Mouse (Mus musculus): ENCODE data around the gene Tmem247. TPM values are rescaled to one million over a fixed set of nuclear protein-coding genes. Genes with fewer than 3 reads are reported as not detected.

Gene Tmem247
- polyA plus RNA-seq, 2 experiments: not detected

GRCm38 (mm10) chr17:86880056-86880455, 37.1 kb upstream of the Tmem247 start:
- H3K4me1 ChIP-seq (replicated peaks; ENCODE audit: control insufficient read depth in 2 of 2, insufficient read depth in 2 of 2, low read length in 1 of 2): peaks cover 0 to 10% of the 10 kb centered on the region in 2 experiments; a peak in 2 of 4 replicates
- no peak overlapping the region for H3K9ac ChIP-seq (replicated peaks)
- no peaks in the 10 kb centered on the region for H3K36me3 ChIP-seq (replicated peaks; ENCODE audit: control insufficient read depth, insufficient read depth, low read depth)
- H3K27me3 ChIP-seq (ENCODE audit: control insufficient read depth, insufficient read depth, low read length): no peaks in the 10 kb centered on the region
- no peak for DNase-seq (ENCODE audit: low read depth in 3 of 3, low spot score in 3 of 3)
- TF ChIP-seq EP300 (IDR thresholded peaks at IDR 0.05; ENCODE audit: low read depth) (no peak), CTCF (IDR thresholded peaks at IDR 0.05; ENCODE audit: low read depth) (no peak)
- H3K4me2 ChIP-seq (ENCODE audit: low read depth): no peak overlapping the region
- H3K9me3 ChIP-seq (ENCODE audit: control insufficient read depth, low read length): no peaks in the 10 kb centered on the region
- no peak overlapping the region for H3K27ac ChIP-seq
- H3K4me3 ChIP-seq (ENCODE audit: insufficient read depth in 1 of 2, low read depth in 2 of 2, low read length in 2 of 2): no peak overlapping the region
- 72% methylated on average over 10 of the region's 10 CpGs for WGBS (ENCODE audit: insufficient replicate concordance)
- ATAC-seq (ENCODE audit: insufficient read depth): no peak

DNA sequence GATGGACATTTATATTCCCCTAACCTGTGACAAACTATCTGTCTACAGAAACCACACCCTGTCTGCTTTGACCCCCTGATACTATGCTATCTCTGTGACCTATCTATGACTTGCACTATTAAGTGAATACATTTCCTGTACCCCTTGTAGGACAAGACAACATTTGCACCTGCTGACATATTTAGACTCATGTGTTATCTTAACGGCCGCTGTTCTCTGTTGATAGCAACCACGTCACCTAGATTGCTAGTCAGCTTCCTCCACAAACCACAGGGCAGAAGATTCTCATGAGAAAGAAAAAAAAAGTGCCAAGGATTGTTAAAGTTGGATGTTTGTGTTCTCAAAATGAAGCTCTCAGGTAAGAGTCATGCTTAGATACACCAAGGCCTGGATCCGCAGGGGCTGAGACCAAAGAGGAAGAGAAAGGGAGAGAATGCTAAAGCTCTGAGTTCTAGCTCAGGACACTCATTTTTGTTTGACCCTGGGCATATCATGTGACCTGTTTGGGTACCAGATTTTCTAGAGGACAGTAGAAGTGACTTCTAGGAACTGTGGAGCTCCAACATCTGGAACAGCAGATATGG, 36.6 kb upstream of the Tmem247 start:
- H3K9ac ChIP-seq (replicated peaks): no peak overlapping the region
- no peaks in the 10 kb centered on the region for H3K27me3 ChIP-seq (ENCODE audit: control insufficient read depth, insufficient read depth, low read length)
- no peak overlapping the region for H3K4me2 ChIP-seq (ENCODE audit: low read depth)
- no peak for DNase-seq (ENCODE audit: low read depth in 3 of 3, low spot score in 3 of 3)
- no peak overlapping the region for H3K27ac ChIP-seq
- peaks cover 0 to 10% of the 10 kb centered on the region in 2 experiments; a peak in 2 of 4 replicates for H3K4me1 ChIP-seq (replicated peaks; ENCODE audit: control insufficient read depth in 2 of 2, insufficient read depth in 2 of 2, low read length in 1 of 2)
- H3K9me3 ChIP-seq (ENCODE audit: control insufficient read depth, low read length): no peaks in the 10 kb centered on the region
- no peaks in the 10 kb centered on the region for H3K36me3 ChIP-seq (replicated peaks; ENCODE audit: control insufficient read depth, insufficient read depth, low read depth)
- H3K4me3 ChIP-seq (ENCODE audit: insufficient read depth in 1 of 2, low read depth in 2 of 2, low read length in 2 of 2): no peak overlapping the region
- ATAC-seq (ENCODE audit: insufficient read depth): no peak
- WGBS (ENCODE audit: insufficient replicate concordance): 23% methylated on average over 4 of the region's 4 CpGs
- TF ChIP-seq EP300 (IDR thresholded peaks at IDR 0.05; ENCODE audit: low read depth) (no peak), CTCF (IDR thresholded peaks at IDR 0.05; ENCODE audit: low read depth) (no peak)

- no peak for TF ChIP-seq EP300 (IDR thresholded peaks at IDR 0.05; ENCODE audit: low read depth)
- no peak for TF ChIP-seq CTCF (IDR thresholded peaks at IDR 0.05; ENCODE audit: low read depth)
- Histone ChIP-seq H3K9me3 (ENCODE audit: control insufficient read depth, low read length) (no peaks in the 10 kb centered on the region), H3K4me3 (ENCODE audit: insufficient read depth in 1 of 2, low read depth in 2 of 2, low read length in 2 of 2) (no peak overlapping the region), H3K27me3 (ENCODE audit: control insufficient read depth, insufficient read depth, low read length) (no peaks in the 10 kb centered on the region), H3K4me2 (ENCODE audit: low read depth) (no peak overlapping the region), H3K4me1 (replicated peaks; ENCODE audit: control insufficient read depth in 2 of 2, insufficient read depth in 2 of 2, low read length in 1 of 2) (no peaks in the 10 kb centered on the region; a peak in 1 of 4 replicates), H3K9ac (replicated peaks) (no peak overlapping the region), H3K36me3 (replicated peaks; ENCODE audit: control insufficient read depth, insufficient read depth, low read depth) (no peaks in the 10 kb centered on the region), H3K27ac (no peak overlapping the region)
- WGBS (ENCODE audit: insufficient replicate concordance): 49% methylated on average over 4 of the region's 4 CpGs
- ATAC-seq (ENCODE audit: insufficient read depth): no peak
- no peak for DNase-seq (ENCODE audit: low read depth in 3 of 3, low spot score in 3 of 3)
Measured at GRCm38 (mm10) chr17:86895191-86895590, 22.0 kb upstream of the Tmem247 start.

DNA sequence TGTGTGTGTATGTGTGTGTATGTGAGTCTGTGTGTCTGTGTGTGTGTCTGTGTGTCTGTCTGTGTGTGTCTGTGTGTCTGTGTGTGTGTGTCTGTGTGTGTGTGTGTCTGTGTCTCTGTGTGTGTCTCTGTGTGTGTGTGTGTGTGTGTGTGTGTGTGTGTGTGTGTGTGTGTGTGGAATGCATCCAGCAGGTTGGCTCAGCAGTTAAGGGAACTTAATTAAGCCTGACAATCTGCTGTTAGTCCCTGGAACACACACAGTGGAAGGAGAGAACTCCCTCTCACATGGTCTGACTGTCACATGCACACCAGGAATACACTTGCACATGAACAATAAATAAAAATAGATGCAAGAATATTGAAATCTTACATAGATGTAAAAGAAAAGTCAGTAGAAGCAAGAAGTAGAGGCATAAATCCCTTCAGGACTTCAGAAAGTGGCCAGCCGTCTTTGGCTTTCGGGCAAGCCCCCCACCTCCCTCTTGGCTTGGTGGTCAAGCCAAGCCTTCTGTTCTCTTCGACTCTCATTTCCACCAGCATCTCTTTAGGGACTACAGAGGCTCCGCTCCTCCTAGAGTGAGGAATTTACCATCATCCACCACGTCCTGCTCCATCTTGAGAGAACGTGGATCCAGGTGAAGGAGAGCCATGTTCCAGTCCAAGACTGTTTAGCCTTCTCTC, 19.5 kb upstream of the Tmem247 start:
- 71% methylated on average over 6 of the region's 6 CpGs for WGBS (ENCODE audit: insufficient replicate concordance)
- Histone ChIP-seq H3K27me3 (ENCODE audit: control insufficient read depth, insufficient read depth, low read length) (no peaks in the 10 kb centered on the region), H3K36me3 (replicated peaks; ENCODE audit: control insufficient read depth, insufficient read depth, low read depth) (no peaks in the 10 kb centered on the region), H3K4me2 (ENCODE audit: low read depth) (no peak overlapping the region), H3K27ac (no peak overlapping the region), H3K9ac (replicated peaks) (no peak overlapping the region), H3K9me3 (ENCODE audit: control insufficient read depth, low read length) (no peaks in the 10 kb centered on the region), H3K4me3 (ENCODE audit: insufficient read depth in 1 of 2, low read depth in 2 of 2, low read length in 2 of 2) (no peak overlapping the region), H3K4me1 (replicated peaks; ENCODE audit: control insufficient read depth in 2 of 2, insufficient read depth in 2 of 2, low read length in 1 of 2) (no peaks in the 10 kb centered on the region; a peak in 1 of 4 replicates)
- TF ChIP-seq CTCF (IDR thresholded peaks at IDR 0.05; ENCODE audit: low read depth) (no peak), EP300 (IDR thresholded peaks at IDR 0.05; ENCODE audit: low read depth) (no peak)
- no peak for ATAC-seq (ENCODE audit: insufficient read depth)
- no peak for DNase-seq (ENCODE audit: low read depth in 3 of 3, low spot score in 3 of 3)

DNA sequence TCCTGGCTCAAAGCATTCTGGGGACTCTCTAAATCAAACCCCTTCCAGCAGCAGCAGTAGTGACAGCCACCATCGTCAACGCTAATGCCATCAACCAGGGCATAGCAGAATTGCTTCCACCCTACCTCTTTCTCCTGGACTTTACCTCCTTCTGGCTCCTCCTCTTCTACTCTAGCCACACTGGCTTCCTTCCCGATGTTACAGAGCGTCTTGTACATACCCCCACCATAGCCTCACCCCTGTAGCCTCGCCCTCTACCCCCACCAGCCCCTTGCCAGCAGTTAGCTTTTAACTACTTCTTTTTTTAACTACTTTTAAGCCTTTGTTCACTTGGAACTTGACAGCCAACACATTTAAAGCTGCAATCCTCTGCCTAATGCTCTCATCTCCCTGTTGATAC, 17.3 kb upstream of the Tmem247 start:
- Histone ChIP-seq H3K9me3 (ENCODE audit: control insufficient read depth, low read length) (no peaks in the 10 kb centered on the region), H3K4me2 (ENCODE audit: low read depth) (no peak overlapping the region), H3K4me3 (ENCODE audit: insufficient read depth in 1 of 2, low read depth in 2 of 2, low read length in 2 of 2) (no peak overlapping the region), H3K27me3 (ENCODE audit: control insufficient read depth, insufficient read depth, low read length) (no peaks in the 10 kb centered on the region), H3K36me3 (replicated peaks; ENCODE audit: control insufficient read depth, insufficient read depth, low read depth) (no peaks in the 10 kb centered on the region), H3K27ac (no peak overlapping the region), H3K4me1 (replicated peaks; ENCODE audit: control insufficient read depth in 2 of 2, insufficient read depth in 2 of 2, low read length in 1 of 2) (peaks cover 0 to 1% of the 10 kb centered on the region in 2 experiments; a peak in 2 of 4 replicates), H3K9ac (replicated peaks) (no peak overlapping the region)
- no peak for TF ChIP-seq CTCF (IDR thresholded peaks at IDR 0.05; ENCODE audit: low read depth)
- TF ChIP-seq EP300 (IDR thresholded peaks at IDR 0.05; ENCODE audit: low read depth): no peak
- 43% methylated on average over 5 of the region's 5 CpGs for WGBS (ENCODE audit: insufficient replicate concordance)
- DNase-seq (ENCODE audit: low read depth in 3 of 3, low spot score in 3 of 3) (no peak), ATAC-seq (ENCODE audit: insufficient read depth) (no peak)
